Mouse (Mus musculus): ENCODE data around the gene Srrm1. TPM values are rescaled to one million over a fixed set of nuclear protein-coding genes. Genes with fewer than 3 reads are reported as not detected.
A peak's percentile ranks its signal among the peaks of the same experiment; 100 is the strongest.
"Not testable (repeated sequence)": the region's sequence is repeated elsewhere in the genome, so short reads cannot be mapped to it uniquely, and the experiment has no call there.

Gene Srrm1
- polyA plus RNA-seq, 1 experiment = 21.6 TPM

DNA sequence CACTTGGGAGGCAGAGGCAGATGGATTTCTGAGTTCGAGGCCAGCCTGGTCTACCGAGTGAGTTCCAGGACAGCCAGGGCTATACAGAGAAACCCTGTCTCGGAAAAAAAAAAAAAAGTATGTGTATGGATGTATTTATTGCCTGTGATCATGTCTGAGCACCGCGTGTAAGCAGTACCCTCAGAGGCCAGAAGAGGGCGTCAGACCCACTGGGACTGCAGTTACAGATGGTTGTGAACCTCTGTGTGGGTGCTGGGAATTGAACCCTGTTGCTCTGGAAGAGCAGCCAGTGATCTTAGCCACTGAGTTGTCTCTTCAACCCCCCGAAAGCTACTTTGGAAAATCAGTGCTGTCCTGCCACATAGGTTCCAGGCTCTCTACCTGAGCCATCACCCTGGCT is 69.2 kb downstream of the Srrm1 start:
- Histone ChIP-seq H3K27ac (ENCODE audit: insufficient read depth, low read depth, low read length) (no peak overlapping the region), H3K27me3 (replicated peaks; ENCODE audit: control insufficient read depth, insufficient read depth, low read length) (no peaks in the 10 kb centered on the region), H3K4me3 (ENCODE audit: insufficient read depth, low read depth, low read length) (no peak overlapping the region), H3K4me1 (ENCODE audit: control insufficient read depth, insufficient read depth, low read length) (peaks cover 3% of the 10 kb centered on the region; the same call in 1 of the 2 replicates), H3K36me3 (ENCODE audit: control insufficient read depth, insufficient read depth, low read length) (no peaks in the 10 kb centered on the region)
- TF ChIP-seq POLR2A (IDR thresholded peaks at IDR 0.05; ENCODE audit: low read depth, low read length) = no peak
- TF ChIP-seq CTCF (conservative IDR thresholded peaks at IDR 0.05; ENCODE audit: insufficient read depth, insufficient read length, low read depth, low read length) = 0 out of 2 replicates have a peak, but pooled peaks have one; percentile 9
- DNase-seq = no peak
- 92% methylated on average over 7 of the region's 7 CpGs for whole genome bisulfite sequencing

DNA sequence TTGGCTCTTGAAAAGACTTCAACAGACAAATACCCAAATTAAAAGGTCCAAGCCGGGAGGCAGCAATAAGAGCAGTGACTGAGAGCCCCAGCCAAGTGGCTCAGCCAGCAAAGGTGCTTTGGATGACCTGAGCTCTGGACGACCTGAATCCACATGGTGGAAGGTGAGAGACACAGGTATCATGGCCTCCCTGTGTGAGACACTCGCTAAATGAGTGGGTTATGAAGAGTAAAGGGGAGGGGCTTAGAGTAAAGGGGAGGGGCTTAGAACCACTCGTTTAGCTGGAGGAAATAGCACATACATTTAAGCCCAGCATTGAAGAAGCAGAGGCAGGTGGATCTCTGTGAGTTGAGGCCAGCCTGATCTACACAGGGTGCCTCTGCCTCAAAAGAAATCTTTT is 69.7 kb downstream of the Srrm1 start:
- WGBS = 72% methylated on average over 4 of the region's 4 CpGs
- Histone ChIP-seq H3K27ac (ENCODE audit: insufficient read depth, low read depth, low read length) (no peak overlapping the region), H3K4me3 (ENCODE audit: insufficient read depth, low read depth, low read length) (no peak overlapping the region), H3K27me3 (replicated peaks; ENCODE audit: control insufficient read depth, insufficient read depth, low read length) (no peaks in the 10 kb centered on the region), H3K36me3 (ENCODE audit: control insufficient read depth, insufficient read depth, low read length) (no peaks in the 10 kb centered on the region), H3K4me1 (ENCODE audit: control insufficient read depth, insufficient read depth, low read length) (peaks cover 3% of the 10 kb centered on the region; the same call in 1 of the 2 replicates)
- no peak for DNase-seq
- TF ChIP-seq POLR2A (IDR thresholded peaks at IDR 0.05; ENCODE audit: low read depth, low read length) (no peak), CTCF (conservative IDR thresholded peaks at IDR 0.05; ENCODE audit: insufficient read depth, insufficient read length, low read depth, low read length) (no peak)

- Histone ChIP-seq H3K36me3 (ENCODE audit: control insufficient read depth, insufficient read depth, low read length) (no peaks in the 10 kb centered on the region), H3K27ac (ENCODE audit: insufficient read depth, low read depth, low read length) (no peak overlapping the region), H3K27me3 (replicated peaks; ENCODE audit: control insufficient read depth, insufficient read depth, low read length) (no peaks in the 10 kb centered on the region), H3K4me3 (ENCODE audit: insufficient read depth, low read depth, low read length) (no peak overlapping the region), H3K4me1 (ENCODE audit: control insufficient read depth, insufficient read depth, low read length) (peaks cover under 1% of the 10 kb centered on the region; the same call in 1 of the 2 replicates)
- no peak for TF ChIP-seq POLR2A (IDR thresholded peaks at IDR 0.05; ENCODE audit: low read depth, low read length)
- no peak for TF ChIP-seq CTCF (conservative IDR thresholded peaks at IDR 0.05; ENCODE audit: insufficient read depth, insufficient read length, low read depth, low read length)
- 46% methylated on average over 13 of the region's 13 CpGs for WGBS
- peak; percentile 85 for DNase-seq
Measured at GRCm38 (mm10) chr4:135282651-135283290, 70.3 kb downstream of the Srrm1 start.

GRCm38 (mm10) chr4:135280016-135280415 is 73.1 kb downstream of the Srrm1 start:
- 59% methylated on average over 2 of the region's 2 CpGs for WGBS
- not testable (repeated sequence) for DNase-seq; H3K4me1 ChIP-seq (ENCODE audit: control insufficient read depth, insufficient read depth, low read length); H3K27ac ChIP-seq (ENCODE audit: insufficient read depth, low read depth, low read length); H3K36me3 ChIP-seq (ENCODE audit: control insufficient read depth, insufficient read depth, low read length); H3K4me3 ChIP-seq (ENCODE audit: insufficient read depth, low read depth, low read length); H3K27me3 ChIP-seq (replicated peaks; ENCODE audit: control insufficient read depth, insufficient read depth, low read length)

- H3K27ac ChIP-seq (ENCODE audit: insufficient read depth, low read depth, low read length) = no peak overlapping the region
- H3K4me1 ChIP-seq (ENCODE audit: control insufficient read depth, insufficient read depth, low read length) = peaks cover 11% of the 10 kb centered on the region; the same call in 1 of the 2 replicates
- no peaks in the 10 kb centered on the region for H3K27me3 ChIP-seq (replicated peaks; ENCODE audit: control insufficient read depth, insufficient read depth, low read length)
- WGBS = 65% methylated on average over 4 of the region's 4 CpGs
- no peak overlapping the region for H3K4me3 ChIP-seq (ENCODE audit: insufficient read depth, low read depth, low read length)
- TF ChIP-seq CTCF (conservative IDR thresholded peaks at IDR 0.05; ENCODE audit: insufficient read depth, insufficient read length, low read depth, low read length) = no peak
- no peak for TF ChIP-seq POLR2A (IDR thresholded peaks at IDR 0.05; ENCODE audit: low read depth, low read length)
- H3K36me3 ChIP-seq (ENCODE audit: control insufficient read depth, insufficient read depth, low read length) = no peaks in the 10 kb centered on the region
- no peak for DNase-seq
Measured at GRCm38 (mm10) chr4:135276681-135277379, 76.3 kb downstream of the Srrm1 start.

DNA sequence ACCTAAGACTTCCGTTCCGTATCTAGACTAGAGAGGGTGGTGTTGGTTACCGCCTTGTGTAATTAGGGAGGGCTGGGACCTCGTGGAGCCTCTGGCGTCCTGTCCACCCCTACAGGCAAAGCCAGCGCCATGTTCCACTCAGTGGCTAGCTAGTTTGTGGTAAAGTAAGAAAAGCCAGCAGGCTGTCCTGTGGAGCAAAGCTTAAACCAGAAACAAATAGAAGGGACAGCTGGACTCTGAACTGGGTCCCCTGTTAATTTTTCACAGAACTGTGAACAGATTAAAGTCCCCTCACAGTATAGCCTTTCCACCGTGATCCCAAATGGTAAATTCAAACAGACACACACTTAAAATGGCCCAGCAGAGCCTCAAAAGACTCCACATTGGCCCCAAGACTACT is 78.4 kb downstream of the Srrm1 start:
- Histone ChIP-seq H3K4me3 (ENCODE audit: insufficient read depth, low read depth, low read length) (no peak overlapping the region), H3K27me3 (replicated peaks; ENCODE audit: control insufficient read depth, insufficient read depth, low read length) (no peaks in the 10 kb centered on the region), H3K27ac (ENCODE audit: insufficient read depth, low read depth, low read length) (peak overlapping the region; percentile 87), H3K4me1 (ENCODE audit: control insufficient read depth, insufficient read depth, low read length) (peaks cover 17% of the 10 kb centered on the region), H3K36me3 (ENCODE audit: control insufficient read depth, insufficient read depth, low read length) (no peaks in the 10 kb centered on the region)
- peak; percentile 86 for DNase-seq
- 63% methylated on average over 7 of the region's 7 CpGs for WGBS
- no peak for TF ChIP-seq POLR2A (IDR thresholded peaks at IDR 0.05; ENCODE audit: low read depth, low read length)

DNA sequence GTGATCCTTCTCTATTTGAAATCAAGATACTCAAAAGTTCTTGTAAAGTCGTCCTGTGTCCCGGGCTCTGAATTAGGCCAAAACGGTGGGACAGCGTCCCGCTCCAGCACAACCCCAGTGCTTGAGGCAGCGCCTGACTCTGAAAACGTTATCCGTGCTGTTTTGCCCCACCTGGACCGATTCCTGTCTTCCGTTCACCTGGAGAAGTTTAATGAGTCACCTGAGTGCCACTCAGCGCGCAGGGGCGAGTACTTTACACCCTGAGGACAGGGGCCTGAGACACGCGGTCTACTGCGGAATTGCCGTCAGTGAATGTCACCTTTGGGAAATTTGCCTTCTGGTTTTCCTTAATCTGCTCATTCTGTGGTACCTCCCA is 79.8 kb downstream of the Srrm1 start:
- Histone ChIP-seq H3K4me3 (ENCODE audit: insufficient read depth, low read depth, low read length) (peak overlapping the region; percentile 29), H3K36me3 (ENCODE audit: control insufficient read depth, insufficient read depth, low read length) (no peaks in the 10 kb centered on the region), H3K4me1 (ENCODE audit: control insufficient read depth, insufficient read depth, low read length) (peaks cover 29% of the 10 kb centered on the region), H3K27me3 (replicated peaks; ENCODE audit: control insufficient read depth, insufficient read depth, low read length) (no peaks in the 10 kb centered on the region), H3K27ac (ENCODE audit: insufficient read depth, low read depth, low read length) (peak overlapping the region; percentile 79)
- peak; percentile 86 for DNase-seq
- TF ChIP-seq POLR2A (IDR thresholded peaks at IDR 0.05; ENCODE audit: low read depth, low read length) (no peak), CTCF (conservative IDR thresholded peaks at IDR 0.05; ENCODE audit: insufficient read depth, insufficient read length, low read depth, low read length) (no peak)
- WGBS = 5% methylated on average over 17 of the region's 17 CpGs

All from kidney, adult 2 months (tissue).